Mouse (Mus musculus): ENCODE measurements around the gene Dcun1d3. TPM values are rescaled to one million over a fixed set of nuclear protein-coding genes. Genes with fewer than 3 reads are reported as not detected.

Gene Dcun1d3
- total RNA-seq, 2 experiments from 2014 or later, result 10.9 to 15.1 TPM

DNA sequence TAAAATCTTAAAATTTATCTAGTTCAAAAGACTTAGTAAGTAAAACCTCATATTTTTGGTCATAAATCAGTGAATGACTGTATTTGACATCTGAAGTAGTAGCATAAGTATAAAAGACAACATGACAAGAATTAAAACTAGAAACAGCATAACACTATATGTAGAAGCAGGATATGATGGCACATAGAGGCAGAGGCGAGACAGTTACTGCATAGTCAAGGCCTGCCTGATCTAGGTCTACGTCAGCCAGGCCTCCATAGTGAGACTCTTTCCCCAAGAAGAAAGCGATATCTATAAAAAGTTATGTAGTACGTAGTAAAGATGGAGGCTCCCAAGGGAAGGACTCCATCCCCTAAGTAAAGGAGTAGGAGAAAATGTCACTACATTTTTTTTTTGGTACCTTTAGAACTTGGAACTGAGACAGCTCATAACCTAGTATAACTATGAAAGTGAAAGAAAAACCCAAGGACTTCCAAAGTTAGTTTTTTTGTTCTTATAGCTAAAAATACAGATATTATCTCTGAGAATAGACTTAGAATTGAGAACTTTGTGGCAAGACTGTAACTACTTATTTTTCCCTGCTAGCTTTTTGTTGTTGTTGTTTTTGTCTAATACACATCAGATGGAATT is 54.2 kb downstream of the Dcun1d3 start:
- DNase-seq (ENCODE audit: low spot score), result no peak
- intact Hi-C loops (cut with DNase I), result loop anchor here (10.0 kb wide), 1 partner anchor 483 kb away; the partner anchor contains the start of gene Abca15

DNA sequence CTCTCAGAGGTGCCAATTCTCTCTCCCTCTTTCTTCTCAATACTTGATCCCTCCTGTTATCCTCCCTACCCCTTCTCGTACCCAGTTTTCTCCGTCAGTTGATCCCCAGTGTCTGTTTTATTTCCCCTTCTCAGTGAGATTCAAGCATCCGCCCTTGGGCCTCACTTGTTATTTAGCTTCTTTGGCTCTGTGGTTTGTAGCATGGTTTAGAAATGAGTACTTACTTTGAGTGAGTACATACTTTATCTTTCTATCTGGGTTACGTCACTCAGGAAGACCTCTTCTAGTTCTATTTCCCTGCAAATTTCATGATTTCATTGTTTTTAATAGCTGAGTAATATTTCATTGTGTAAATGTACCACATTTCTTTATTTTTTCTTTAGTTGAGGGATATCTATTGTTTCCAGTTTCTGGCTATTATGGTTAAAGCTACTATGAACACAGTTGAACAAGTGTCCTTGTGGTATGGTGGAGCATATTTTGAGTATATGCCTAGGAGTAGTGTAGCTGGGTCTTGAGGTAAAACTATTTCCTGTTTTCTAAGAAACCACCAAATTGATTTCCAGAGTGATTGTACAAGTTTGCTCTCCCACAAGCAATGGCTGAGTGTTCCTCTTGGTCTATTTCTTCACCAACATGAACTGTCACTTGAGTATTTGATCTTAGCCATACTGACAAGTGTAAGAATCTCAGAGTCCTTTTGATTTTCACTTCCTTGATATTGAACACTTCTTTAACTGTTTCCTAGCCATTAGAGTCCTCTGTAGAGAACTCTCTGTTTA is 59.9 kb downstream of the Dcun1d3 start:
- DNase-seq (ENCODE audit: low spot score), result no peak
- intact Hi-C loops (cut with DNase I), result no loop called here

DNA sequence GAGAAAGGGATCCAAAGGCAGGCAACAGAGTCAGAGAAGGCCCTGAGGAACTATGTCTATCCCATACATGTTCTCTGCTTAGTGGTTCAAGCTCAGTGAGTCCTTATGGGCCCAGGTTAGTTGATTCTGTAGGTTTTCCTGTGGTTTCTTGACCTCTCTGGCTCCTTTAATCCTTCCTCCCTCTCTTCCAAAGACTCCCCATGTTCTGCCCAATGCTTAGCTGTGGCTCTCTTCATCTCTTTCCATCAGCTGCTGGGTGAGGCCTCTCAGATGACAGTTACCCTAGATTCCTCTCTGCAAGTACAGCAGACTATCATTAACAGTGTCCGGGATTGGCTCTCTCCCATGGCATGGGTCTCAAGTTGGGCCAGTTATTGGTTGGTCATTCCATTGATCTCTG is 60.7 kb downstream of the Dcun1d3 start:
- intact Hi-C loops (cut with DNase I), result no loop called here
- DNase-seq (ENCODE audit: low spot score), result no peak

DNA sequence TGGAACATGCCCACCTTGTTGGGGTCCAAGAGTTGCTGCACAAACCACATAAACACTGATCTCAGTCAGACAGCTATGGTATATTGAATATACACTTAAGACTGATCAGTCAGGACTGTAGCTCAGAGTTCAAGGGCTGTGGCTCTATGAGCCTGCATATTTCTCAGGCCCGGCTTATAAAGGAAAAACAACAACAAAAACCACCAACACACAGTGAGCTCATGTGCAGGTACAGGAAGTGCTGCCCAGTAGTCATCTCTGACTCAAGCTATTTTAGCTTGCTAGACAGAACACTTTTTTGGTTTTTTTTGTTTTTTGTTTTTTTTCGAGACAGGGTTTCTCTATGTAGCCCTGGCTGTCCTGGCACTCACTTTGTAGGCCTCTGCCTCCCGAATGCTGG is 87.4 kb downstream of the Dcun1d3 start:
- intact Hi-C loops (cut with DNase I), result no loop called here
- no peak for DNase-seq (ENCODE audit: low spot score)

DNA sequence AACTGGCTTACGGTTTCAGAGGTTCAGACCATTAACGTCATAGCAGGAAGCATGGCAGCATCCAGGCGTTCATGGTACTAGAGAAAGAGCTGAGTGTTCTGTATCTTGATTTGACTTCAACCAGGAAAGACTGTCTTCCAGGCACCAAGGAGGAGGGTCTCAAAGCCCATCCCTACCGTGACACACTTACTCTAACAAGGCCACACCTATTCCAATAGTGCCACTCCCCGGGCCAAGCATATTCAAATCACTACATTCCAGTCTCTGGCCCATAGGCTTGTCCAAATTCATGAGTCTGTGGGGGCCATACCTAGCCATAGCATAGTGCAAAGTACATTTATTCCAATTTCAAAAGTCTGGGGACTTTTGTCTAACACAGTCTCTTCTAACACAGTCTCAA is 88.7 kb downstream of the Dcun1d3 start:
- DNase-seq (ENCODE audit: low spot score), result no peak
- intact Hi-C loops (cut with DNase I), result no loop called here

Other genes starting within 250 kb of the Dcun1d3 start
- not detected for gene Acsm4, start 206.3 kb downstream of the Dcun1d3 start, total RNA-seq (2021)
- 10 to 100 TPM; 14.7 to 15.6 TPM for gene Thumpd1, start 175.5 kb downstream of the Dcun1d3 start, total RNA-seq (2021)
- under 1 TPM; 0.23 to 0.28 TPM for gene Acsm3, start 135.4 kb downstream of the Dcun1d3 start, total RNA-seq (2021)
- gene Rexo5, start 102.3 kb downstream of the Dcun1d3 start, total RNA-seq (2021), result 1 to 10 TPM; 1.5 to 2.2 TPM
- gene Eri2, start 102.2 kb downstream of the Dcun1d3 start, total RNA-seq (2021), result 1 to 10 TPM; 1.3 to 1.7 TPM
- gene Lyrm1, start 437 bp downstream of the Dcun1d3 start, total RNA-seq (2021), result 1 to 10 TPM; 7.8 to 8.1 TPM
- gene Dnah3, start 199.0 kb upstream of the Dcun1d3 start, total RNA-seq (2021), result not detected
- 10 to 100 TPM; 19.5 to 23.2 TPM for gene Tmem159, start 206.1 kb upstream of the Dcun1d3 start, total RNA-seq (2021)
- under 1 TPM; 0.34 to 0.49 TPM for gene Zp2, start 249.0 kb upstream of the Dcun1d3 start, total RNA-seq (2021)